Mouse (Mus musculus): ENCODE data around the gene Acss3.

Gene Acss3

GRCm38 (mm10) chr10:107011142-107011541, 112.3 kb downstream of the Acss3 start:
- no peak for DNase-seq (ENCODE audit: low read depth, low spot score)

GRCm38 (mm10) chr10:106998052-106998625, 125.3 kb downstream of the Acss3 start:
- DNase-seq (ENCODE audit: low read depth, low spot score) = no peak

- DNase-seq (ENCODE audit: low read depth, low spot score) = no peak
Measured at GRCm38 (mm10) chr10:106989478-106989877, 134.0 kb downstream of the Acss3 start.

DNA sequence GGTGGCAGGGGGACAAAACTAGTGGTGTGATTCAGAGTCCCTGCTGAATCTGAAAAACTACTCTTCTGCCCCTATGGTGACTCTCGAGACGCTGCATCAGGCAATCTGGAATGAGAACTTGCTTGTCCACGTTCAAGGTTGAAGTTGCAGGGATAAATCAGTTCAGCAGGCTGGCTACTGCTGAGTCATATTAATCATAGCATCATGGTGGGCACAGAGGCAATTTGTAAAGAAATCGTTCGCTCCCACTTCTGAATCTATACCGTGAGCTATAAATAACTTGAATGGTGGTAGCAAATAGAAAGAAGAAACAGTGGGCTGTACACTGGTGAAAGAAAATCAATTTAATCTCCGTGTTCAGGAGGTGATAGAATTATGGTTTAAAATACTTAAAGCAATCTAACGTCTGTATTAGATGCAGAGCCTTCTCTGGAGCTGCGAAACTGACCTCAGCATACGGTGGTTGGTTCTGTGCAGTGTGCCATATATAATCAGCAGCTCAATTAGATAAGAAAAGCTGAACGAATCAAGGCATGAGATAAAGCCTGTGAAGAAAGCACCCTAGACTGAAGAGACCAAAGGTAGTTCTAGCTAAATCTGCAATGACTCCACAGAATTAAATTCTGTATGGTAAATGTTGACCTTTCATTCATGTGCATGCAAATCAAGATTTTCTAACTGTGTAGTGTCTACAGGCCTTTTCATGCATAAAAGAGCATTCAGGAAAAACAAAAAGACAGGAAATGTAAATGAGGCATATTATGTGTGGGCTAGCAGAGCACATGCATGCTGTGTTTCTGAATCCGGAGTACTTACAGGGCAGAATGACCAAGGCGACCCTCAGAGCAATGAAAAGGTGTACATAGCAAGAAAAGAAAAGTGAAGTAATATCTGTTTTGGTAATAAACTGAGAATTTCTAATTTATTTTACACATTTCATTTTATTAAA, 148.0 kb downstream of the Acss3 start:
- DNase-seq (ENCODE audit: low read depth, low spot score) = no peak

DNA sequence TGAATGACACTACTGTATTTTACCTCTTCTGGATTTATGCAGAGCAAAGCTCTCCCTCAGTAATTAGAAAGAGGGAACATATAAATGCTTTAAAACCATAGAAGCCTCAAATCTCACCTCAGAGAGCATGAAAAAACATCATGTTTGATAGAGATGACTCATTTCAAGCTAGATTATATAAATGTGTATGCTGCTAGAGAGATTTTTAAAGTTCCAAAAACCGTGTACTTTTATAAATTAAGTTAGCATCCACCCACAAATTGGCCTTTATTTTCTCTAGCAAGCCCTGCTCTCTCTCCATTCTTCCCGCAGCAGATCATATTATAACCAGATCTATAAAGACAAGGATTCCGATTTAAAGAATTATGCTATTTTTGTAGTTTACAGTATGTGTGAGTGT, 164.4 kb downstream of the Acss3 start:
- peak; percentile 27 for DNase-seq (ENCODE audit: low read depth, low spot score)

- no peak for DNase-seq (ENCODE audit: low read depth, low spot score)
Measured at GRCm38 (mm10) chr10:106941380-106941779, 182.1 kb downstream of the Acss3 start.

DNA sequence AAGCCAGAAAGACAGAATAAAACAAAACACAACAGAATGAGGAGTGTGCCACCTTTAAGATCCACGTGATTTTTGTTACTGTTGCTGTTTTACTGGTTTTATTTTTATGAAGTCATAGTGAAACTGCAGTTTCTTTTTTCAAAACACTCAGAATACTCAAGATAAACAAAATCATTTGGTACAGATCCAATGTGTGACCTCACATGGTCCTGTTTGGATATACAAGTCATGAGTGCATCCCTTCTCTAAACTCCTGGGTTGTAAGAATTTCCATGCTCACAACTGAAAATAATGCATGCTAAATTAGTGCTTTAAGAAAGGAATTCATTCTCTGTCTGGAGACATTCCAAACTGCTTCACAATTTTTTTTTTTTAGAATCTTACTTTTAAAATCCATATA, 184.0 kb downstream of the Acss3 start:
- no peak for DNase-seq (ENCODE audit: low read depth, low spot score)

DNA sequence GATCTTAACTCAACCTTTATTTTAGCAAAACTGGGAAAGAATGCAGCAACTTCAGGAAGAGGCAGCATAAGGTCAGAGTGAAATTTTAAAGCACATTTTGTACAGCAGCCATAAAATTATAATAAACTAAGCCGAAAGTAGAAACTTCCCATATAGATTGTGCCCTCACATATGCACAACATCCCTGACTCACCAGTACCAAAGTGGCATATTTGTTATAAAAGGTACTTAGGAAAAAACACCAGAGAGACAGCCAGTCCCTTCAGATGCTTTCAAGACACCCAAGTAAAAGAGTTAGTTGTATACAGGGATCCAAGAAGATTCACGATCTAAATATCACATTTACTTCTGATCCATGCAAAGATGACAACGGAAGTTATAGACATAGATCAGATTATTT, 184.6 kb downstream of the Acss3 start:
- peak; percentile 43 for DNase-seq (ENCODE audit: low read depth, low spot score)

DNA sequence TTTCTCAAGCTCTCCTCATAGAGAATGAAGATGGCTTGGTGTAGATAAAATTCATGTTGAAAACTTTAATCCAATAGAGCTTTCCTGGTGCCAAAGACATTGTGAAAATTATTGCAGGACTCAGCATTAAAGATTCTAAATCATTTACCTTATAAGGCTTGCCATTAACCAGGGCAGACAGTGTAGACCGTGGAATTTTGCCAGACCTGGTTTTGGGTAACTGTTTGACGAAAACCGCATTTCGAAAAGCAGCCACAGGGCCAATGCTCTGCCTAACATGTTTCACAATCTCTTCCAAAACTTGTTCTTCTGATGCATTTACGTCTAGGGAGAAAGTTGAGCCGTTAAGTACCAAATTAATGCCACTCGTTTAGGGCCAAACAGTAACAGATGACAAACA, 186.5 kb downstream of the Acss3 start:
- DNase-seq (ENCODE audit: low read depth, low spot score) = no peak

- DNase-seq (ENCODE audit: low read depth, low spot score) = peak; percentile 55
Measured at GRCm38 (mm10) chr10:106932571-106933073, 190.8 kb downstream of the Acss3 start.

GRCm38 (mm10) chr10:106928576-106929332, 194.7 kb downstream of the Acss3 start:
- DNase-seq (ENCODE audit: low read depth, low spot score) = no peak

DNA sequence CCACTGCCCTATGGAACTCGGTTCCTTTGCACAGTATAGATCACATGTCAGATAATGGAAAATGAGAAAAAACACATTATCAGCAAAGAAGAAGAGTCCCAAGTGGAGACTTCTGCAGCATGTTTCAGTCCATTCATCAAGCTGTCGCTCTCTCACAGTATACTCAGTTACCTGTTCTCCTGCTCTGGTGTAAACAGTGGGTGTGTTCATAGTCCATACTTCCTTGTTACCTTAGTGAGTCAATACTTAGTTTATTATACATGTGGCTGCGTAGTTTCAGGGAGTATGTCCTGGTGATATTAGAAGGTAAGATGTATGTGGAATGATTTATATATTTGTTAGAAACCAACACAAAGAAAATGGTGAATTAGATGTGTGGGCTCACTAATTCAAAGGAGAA, 198.7 kb downstream of the Acss3 start:
- DNase-seq (ENCODE audit: low read depth, low spot score) = no peak

DNA sequence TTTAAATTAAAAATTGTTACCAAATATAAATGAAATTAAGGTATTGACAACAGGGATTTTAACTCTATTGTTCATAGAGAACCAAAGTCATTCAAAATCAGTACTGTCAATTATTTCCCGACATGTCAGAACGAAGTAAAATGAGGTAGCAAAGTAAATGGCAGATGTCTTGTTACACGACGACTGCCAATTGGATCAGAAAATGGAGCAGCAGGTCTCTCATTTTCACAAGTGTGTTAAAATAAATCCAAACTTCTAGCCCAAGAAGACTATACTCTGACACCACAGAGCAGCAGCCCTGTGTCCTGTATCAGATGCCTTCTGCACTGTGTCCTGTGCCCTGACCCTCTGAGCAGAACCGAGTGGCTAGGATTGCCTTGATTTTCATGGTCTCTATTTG, 199.1 kb downstream of the Acss3 start:
- DNase-seq (ENCODE audit: low read depth, low spot score) = no peak

DNA sequence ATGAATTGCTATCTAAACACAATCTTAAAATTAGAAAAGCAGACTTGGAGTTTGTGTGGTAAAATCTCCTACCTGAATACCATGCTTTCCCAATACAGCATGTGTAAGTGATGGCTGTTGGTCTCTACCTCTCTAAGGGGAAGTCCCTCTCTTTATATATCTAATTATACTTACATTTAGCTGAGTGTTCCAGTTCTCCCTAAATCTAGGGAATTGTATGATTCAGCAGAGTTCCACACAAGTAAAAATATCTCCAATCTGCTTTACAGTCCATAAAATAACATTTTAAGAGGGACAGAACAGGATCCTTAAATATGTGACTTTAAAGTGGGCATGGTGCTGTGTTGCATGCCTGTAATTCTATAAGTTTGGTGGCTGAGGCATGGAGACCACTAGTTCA, 208.6 kb downstream of the Acss3 start:
- no peak for DNase-seq (ENCODE audit: low read depth, low spot score)

- DNase-seq (ENCODE audit: low read depth, low spot score) = no peak
Measured at GRCm38 (mm10) chr10:106914275-106914674, 209.2 kb downstream of the Acss3 start.

DNA sequence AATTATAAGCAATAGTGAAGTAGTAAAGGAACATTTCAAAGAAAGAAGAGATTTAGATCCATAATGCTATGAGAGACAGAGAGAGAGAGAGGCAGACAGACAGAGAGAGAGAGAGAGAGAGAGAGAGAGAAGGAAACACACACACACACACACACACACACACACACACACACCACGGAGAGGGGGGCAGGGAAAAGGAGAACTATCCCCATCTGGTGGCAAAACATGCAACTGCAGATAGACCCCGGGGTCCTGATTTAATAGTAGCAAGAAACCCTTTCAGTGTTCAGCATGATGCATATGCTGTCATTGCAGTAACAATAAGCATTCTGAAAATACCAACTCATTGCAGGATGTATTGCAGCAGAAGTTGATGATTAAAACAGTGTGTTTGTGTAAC, 210.4 kb downstream of the Acss3 start:
- no peak for DNase-seq (ENCODE audit: low read depth, low spot score)

GRCm38 (mm10) chr10:106910108-106910507, 213.4 kb downstream of the Acss3 start:
- no peak for DNase-seq (ENCODE audit: low read depth, low spot score)

GRCm38 (mm10) chr10:106896351-106896750, 227.1 kb downstream of the Acss3 start:
- DNase-seq (ENCODE audit: low read depth, low spot score) = no peak
